Mouse (Mus musculus) CD4-positive helper T cell, adult 2 months (primary cell): Measurements from ENCODE around the gene Dab2.

Experiments used
- DNase-seq: peaks from one replicate; pipeline ENCODE4 v3.0.0-alpha.2; 2012; ENCODE audit warnings: low read depth, missing footprints, low spot score

Dab2 gene

GRCm38 (mm10) chr15:6391886-6392285 lies 92.3 kb downstream of the Dab2 start:
- no peak for DNase-seq

GRCm38 (mm10) chr15:6393624-6394023 lies 94.0 kb downstream of the Dab2 start:
- no peak for DNase-seq

DNA sequence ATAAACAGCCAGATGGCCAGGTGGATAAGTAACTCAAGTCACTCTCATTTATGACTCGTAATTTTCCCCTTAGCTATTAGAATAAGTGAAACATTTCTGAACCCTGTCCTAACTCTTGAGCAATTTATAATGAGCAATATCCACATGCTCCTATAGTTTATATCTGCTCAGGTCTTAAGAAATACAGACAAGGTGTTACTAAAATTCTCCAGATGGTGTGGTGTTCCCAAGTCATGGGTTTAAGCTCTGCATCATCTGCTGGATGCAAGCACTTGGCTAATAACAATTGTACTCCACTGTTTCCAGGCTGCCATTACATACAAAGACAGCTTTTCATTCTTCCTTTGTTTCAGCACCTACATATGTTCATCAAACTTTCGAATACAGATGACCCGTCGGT lies 98.6 kb downstream of the Dab2 start:
- no peak for DNase-seq

GRCm38 (mm10) chr15:6398881-6399280 lies 99.3 kb downstream of the Dab2 start:
- DNase-seq: no peak

DNA sequence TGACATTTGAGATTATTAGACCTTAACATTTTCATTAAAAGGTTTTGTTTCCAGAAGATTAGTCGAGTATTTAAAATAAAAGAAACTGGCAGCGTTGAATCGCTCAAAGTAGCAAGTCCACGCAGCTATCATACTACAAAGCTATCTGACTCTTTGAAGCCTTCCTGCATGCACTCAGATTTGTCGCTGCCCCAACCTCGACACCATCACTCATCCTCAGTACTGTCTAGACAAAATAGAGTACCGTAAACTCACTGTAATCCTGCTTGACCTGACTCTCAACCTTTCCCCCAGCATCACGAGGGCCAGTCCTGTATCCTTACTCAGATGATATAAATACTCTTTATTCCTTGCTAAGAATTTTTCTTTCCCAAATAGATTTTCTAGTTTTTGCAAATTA lies 100.5 kb downstream of the Dab2 start:
- DNase-seq: no peak

DNA sequence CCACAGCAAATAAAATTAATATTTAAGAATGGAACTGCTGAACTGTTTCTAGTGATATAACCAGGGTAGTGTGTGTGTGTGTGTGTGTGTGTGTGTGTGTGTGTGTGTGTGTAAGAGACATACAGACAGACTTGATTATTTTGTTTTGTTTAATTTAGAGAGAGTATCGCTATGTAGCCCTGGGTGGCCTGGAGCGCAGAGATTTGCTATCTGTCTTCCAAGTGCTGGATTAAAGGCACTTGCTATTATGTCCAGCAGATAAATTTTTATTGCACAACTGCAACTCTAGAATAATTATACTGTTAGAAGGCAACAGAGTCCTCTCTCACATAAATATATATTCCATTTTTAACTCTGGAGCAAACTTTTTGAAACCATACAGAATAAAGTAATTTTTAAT lies 102.8 kb downstream of the Dab2 start:
- DNase-seq: no peak

- DNase-seq: no peak
Observed at GRCm38 (mm10) chr15:6404172-6404571, 104.6 kb downstream of the Dab2 start.

GRCm38 (mm10) chr15:6406771-6407170 lies 107.2 kb downstream of the Dab2 start:
- DNase-seq: no peak

- DNase-seq: no peak
Observed at GRCm38 (mm10) chr15:6409031-6409430, 109.4 kb downstream of the Dab2 start.

DNA sequence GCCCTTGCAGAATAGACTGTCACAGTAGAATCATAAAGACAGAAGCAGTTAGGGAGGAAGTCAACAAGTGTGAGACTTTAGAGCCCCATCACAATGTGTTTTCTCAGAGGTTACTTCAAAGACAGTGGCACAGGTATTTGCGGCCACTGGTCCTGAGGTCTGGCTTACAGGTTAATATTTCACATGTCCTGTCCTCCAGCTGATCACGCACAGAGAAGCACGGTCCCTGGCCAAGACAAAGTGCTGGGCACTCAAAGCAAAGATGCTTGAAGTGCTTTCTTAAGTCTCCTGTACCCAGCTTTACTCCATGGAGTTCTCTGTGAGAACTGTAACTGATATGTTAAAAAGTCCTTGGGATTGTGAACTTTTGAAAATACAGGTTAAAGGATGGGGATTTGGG lies 110.6 kb downstream of the Dab2 start:
- no peak for DNase-seq

GRCm38 (mm10) chr15:6411334-6411733 lies 111.7 kb downstream of the Dab2 start:
- no peak for DNase-seq

GRCm38 (mm10) chr15:6415317-6415716 lies 115.7 kb downstream of the Dab2 start:
- no peak for DNase-seq

GRCm38 (mm10) chr15:6431777-6432176 lies 132.2 kb downstream of the Dab2 start:
- no peak for DNase-seq

- no peak for DNase-seq
Observed at GRCm38 (mm10) chr15:6432411-6432810, 132.8 kb downstream of the Dab2 start.

DNA sequence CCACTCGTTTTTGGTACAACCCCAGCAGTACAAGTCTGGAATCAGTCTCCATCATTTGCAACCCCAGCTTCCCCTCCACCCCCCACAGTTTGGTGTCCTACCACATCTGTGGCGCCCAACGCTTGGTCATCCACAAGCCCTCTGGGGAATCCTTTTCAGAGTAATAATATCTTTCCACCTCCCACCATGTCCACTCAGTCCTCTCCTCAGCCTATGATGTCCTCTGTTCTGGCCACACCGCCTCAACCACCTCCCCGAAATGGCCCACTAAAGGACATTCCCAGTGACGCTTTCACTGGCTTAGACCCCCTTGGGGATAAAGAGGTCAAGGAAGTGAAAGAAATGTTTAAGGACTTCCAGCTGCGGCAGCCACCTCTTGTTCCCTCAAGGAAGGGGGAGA lies 135.7 kb downstream of the Dab2 start:
- DNase-seq: no peak

DNA sequence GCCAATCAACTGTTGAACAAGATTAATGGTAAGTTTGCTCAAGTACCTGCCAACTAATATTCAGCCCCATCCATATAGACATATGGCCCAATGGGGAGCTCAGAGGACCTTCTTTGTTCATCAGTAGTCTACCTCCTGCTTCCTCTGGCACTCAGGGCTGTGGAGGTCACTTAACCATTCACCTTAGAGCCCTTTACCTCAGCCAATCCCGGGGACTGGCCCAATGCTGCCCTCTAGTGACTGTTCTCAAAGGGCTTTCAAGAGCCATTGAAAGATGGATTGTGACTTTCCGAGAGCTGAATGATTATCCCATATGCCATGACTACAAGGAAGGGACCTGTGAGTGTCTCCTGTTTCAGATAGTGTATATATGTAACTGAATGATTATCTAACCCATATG lies 136.2 kb downstream of the Dab2 start:
- peak; percentile 30 for DNase-seq

GRCm38 (mm10) chr15:6438685-6439084 lies 139.1 kb downstream of the Dab2 start:
- no peak for DNase-seq

GRCm38 (mm10) chr15:6444452-6444851 lies 144.9 kb downstream of the Dab2 start:
- no peak for DNase-seq

- DNase-seq: no peak
Observed at GRCm38 (mm10) chr15:6445135-6445534, 145.5 kb downstream of the Dab2 start, which contains the start of gene C9. C9 (plus strand) TSS chr15:6445327.

DNA sequence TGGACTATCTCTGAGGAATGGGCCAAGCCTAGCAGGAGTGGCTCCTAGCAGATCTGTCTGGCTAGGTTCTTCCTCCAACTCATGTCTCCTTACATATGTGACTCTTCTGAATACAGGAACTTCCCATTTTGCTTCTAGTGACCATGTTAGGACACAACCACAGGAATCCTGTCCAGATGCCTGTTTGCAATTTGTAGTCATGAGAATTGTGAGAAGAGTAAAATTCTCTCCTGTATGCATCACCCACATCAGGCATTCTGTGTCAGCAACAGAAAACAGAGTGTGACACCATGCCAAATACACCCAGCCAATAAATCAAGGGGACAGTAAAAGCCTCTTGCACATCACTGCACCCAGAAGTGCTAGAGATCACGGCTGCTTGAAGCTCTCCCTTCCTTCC lies 146.6 kb downstream of the Dab2 start:
- DNase-seq: no peak

GRCm38 (mm10) chr15:6448892-6449291 lies 149.3 kb downstream of the Dab2 start:
- no peak for DNase-seq

- no peak for DNase-seq
Observed at GRCm38 (mm10) chr15:6454461-6454860, 154.9 kb downstream of the Dab2 start.

GRCm38 (mm10) chr15:6461381-6461780 lies 161.8 kb downstream of the Dab2 start:
- no peak for DNase-seq

- no peak for DNase-seq
Observed at GRCm38 (mm10) chr15:6463361-6463923, 163.9 kb downstream of the Dab2 start.
